10 mouse cellular contexts compared by ENCODE assay signal in the genomic region with DNA sequence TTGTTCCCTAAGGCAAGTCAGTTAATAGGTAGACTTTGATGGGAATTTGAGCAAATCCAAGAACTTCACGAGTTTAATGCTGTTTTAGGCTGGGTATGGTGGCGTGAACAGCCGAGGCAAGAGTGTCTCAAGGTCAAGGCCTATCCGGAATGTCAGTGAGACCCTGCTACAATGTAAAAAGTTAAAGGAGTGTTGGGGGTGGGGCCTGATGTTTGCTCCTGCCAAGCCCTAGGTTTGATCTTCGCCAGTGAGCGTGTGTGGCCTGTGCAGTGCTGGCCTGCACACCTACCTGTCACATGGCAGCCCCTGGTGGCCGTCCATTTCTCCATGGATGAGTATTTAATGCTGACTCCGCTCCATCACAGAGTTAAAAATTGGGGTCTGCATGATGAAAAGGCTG. TPM values are rescaled to one million over a fixed set of nuclear protein-coding genes. Genes with fewer than 3 reads are reported as not detected.
DNase-seq lines count a peak whose midpoint lies in the region; ATAC-seq and TF ChIP-seq lines count a peak whose summit lies in the region.
"Had no signal": no experiment of that assay in that cellular context is flagged by ENCODE, and none has a peak within 500 bp of the region (broad histone marks: within the 10 kb centered on the region; RNA-seq: fewer than 3 reads in every experiment).

No protein-coding gene starts in this region.

- 44% methylated on average over 8 of the region's 8 CpGs for WGBS in forebrain, postnatal 0 days
- 51% methylated on average over 8 of the region's 8 CpGs for WGBS in forebrain, embryonic 15.5 days
- WGBS in bone marrow, adult 2 months, result 68% methylated on average over 8 of the region's 8 CpGs
- WGBS in liver, embryonic 16.5 days (ENCODE audit: insufficient replicate concordance), result 48% methylated on average over 8 of the region's 8 CpGs

- H3K4me3 ChIP-seq in forebrain, postnatal 0 days (ENCODE audit: low read depth, low read length), result no peak overlapping the region
- H3K4me3 ChIP-seq in forebrain, embryonic 15.5 days, result no peak overlapping the region
- no peak overlapping the region for H3K4me3 ChIP-seq in left cerebral cortex, adult 2 months
- no peak overlapping the region for H3K4me3 ChIP-seq in bone marrow, adult 2 months (replicated peaks; ENCODE audit: control insufficient read depth, low read depth, low read length)
- no peak overlapping the region for H3K4me3 ChIP-seq in liver, embryonic 16.5 days (ENCODE audit: low read depth, low read length)
- H3K4me3 ChIP-seq: myocyte had no signal

- peaks cover 12% of the 10 kb centered on the region for H3K36me3 ChIP-seq in forebrain, postnatal 0 days (ENCODE audit: insufficient read depth)
- H3K36me3 ChIP-seq in forebrain, embryonic 15.5 days, result peaks cover 10% of the 10 kb centered on the region
- H3K36me3 ChIP-seq in liver, embryonic 16.5 days (ENCODE audit: control insufficient read depth, insufficient read depth), result peaks cover 3% of the 10 kb centered on the region; the same call in 1 of the 2 replicates

- TF ChIP-seq POLR2A in bone marrow, adult 2 months (IDR thresholded peaks at IDR 0.05; ENCODE audit: borderline replicate concordance, control insufficient read depth, low read depth, low read length), result no peak

- no peaks in the 10 kb centered on the region for H3K9me3 ChIP-seq in forebrain, postnatal 0 days (ENCODE audit: low read length)
- H3K9me3 ChIP-seq in forebrain, embryonic 15.5 days, result no peaks in the 10 kb centered on the region
- no peaks in the 10 kb centered on the region for H3K9me3 ChIP-seq in liver, embryonic 16.5 days (replicated peaks; ENCODE audit: control insufficient read depth, low read length)

- intact Hi-C loops in left cerebral cortex, adult 2 months (cut with DNase I), result no loop called here
- intact Hi-C loops in left cerebral cortex, postnatal 14 days (cut with DNase I), result no loop called here

- ATAC-seq in forebrain, postnatal 0 days, result no peak
- no peak for ATAC-seq in forebrain, embryonic 15.5 days (replicated peaks)
- ATAC-seq in liver, embryonic 16.5 days (ENCODE audit: low read depth), result no peak
- no peak for ATAC-seq in granulocyte monocyte progenitor cell, adult 5-6 weeks (replicated peaks; ENCODE audit: poor library complexity, severe bottlenecking)

- no peaks in the 10 kb centered on the region for H3K27me3 ChIP-seq in forebrain, postnatal 0 days (ENCODE audit: insufficient read depth, low read length)
- H3K27me3 ChIP-seq in forebrain, embryonic 15.5 days, result no peaks in the 10 kb centered on the region
- no peaks in the 10 kb centered on the region for H3K27me3 ChIP-seq in liver, embryonic 16.5 days (ENCODE audit: control insufficient read depth, insufficient read depth, low read depth, low read length)

- 0 out of 2 replicates have a peak overlapping the region, but pooled peaks have one; percentile 4 for H3K27ac ChIP-seq in forebrain, postnatal 0 days (ENCODE audit: low read depth, low read length)
- H3K27ac ChIP-seq in forebrain, embryonic 15.5 days (replicated peaks), result no peak overlapping the region
- peak overlapping the region; percentile 40; the same call in 1 of the 2 replicates for H3K27ac ChIP-seq in left cerebral cortex, adult 2 months
- peak overlapping the region; percentile 64 for H3K27ac ChIP-seq in bone marrow, adult 2 months (ENCODE audit: control insufficient read depth, insufficient read depth, low read depth, low read length, poor library complexity)
- peak overlapping the region; percentile 74 for H3K27ac ChIP-seq in liver, embryonic 16.5 days (ENCODE audit: low read length)

- no peak overlapping the region for H3K9ac ChIP-seq in forebrain, postnatal 0 days
- H3K9ac ChIP-seq in forebrain, embryonic 15.5 days (replicated peaks), result no peak overlapping the region
- no peak overlapping the region for H3K9ac ChIP-seq in liver, embryonic 16.5 days (ENCODE audit: low read depth, low read length)

- peaks cover 40% of the 10 kb centered on the region for H3K4me1 ChIP-seq in forebrain, postnatal 0 days (ENCODE audit: insufficient read depth)
- H3K4me1 ChIP-seq in forebrain, embryonic 15.5 days, result peaks cover 52% of the 10 kb centered on the region
- peaks cover 13% of the 10 kb centered on the region for H3K4me1 ChIP-seq in bone marrow, adult 2 months (ENCODE audit: control insufficient read depth, insufficient read depth, low read length)
- peaks cover 54% of the 10 kb centered on the region for H3K4me1 ChIP-seq in liver, embryonic 16.5 days (ENCODE audit: control insufficient read depth, low read depth, low read length)

- no peak overlapping the region for H3K4me2 ChIP-seq in forebrain, postnatal 0 days (ENCODE audit: low read depth)
- H3K4me2 ChIP-seq in forebrain, embryonic 15.5 days (replicated peaks), result no peak overlapping the region
- H3K4me2 ChIP-seq in liver, embryonic 16.5 days (ENCODE audit: low read depth, low read length), result no peak overlapping the region

- no peak for DNase-seq in forebrain, postnatal 0 days
- DNase-seq in left cerebral cortex, adult 2 months (ENCODE audit: extremely low spot score in 1 of 2, low spot score in 2 of 2), result no peak
- DNase-seq in left cerebral cortex, postnatal 14 days (ENCODE audit: low spot score in 2 of 2), result no peak
- DNase-seq in spleen, postnatal 14 days (ENCODE audit: low spot score in 2 of 2), result no peak
- DNase-seq: cerebellum, postnatal 25 days had no signal

- no peak for TF ChIP-seq CTCF in forebrain, postnatal 0 days (IDR thresholded peaks at IDR 0.05; ENCODE audit: low read depth)
- TF ChIP-seq CTCF in left cerebral cortex, adult 2 months (IDR thresholded peaks at IDR 0.05), result no peak; the same call in 1 of the 2 replicates
- no peak for TF ChIP-seq CTCF in bone marrow, adult 2 months (IDR thresholded peaks at IDR 0.05; ENCODE audit: control insufficient read depth, insufficient read depth, low read length)

RNA-seq across cellular contexts. Expression of a gene that starts 5.5 kb away (rescaled TPM):
- total RNA-seq in forebrain, postnatal 0 days (2014; rRNA removed), result 19.7 and 23.0 TPM in 2 replicates
- 9.0 and 10.8 TPM in 2 replicates for polyA plus RNA-seq in forebrain, postnatal 0 days (2015; fragmentation: Nextera tagmentation; extraction: Ambion mirVana)
- polyA plus RNA-seq in forebrain, embryonic 15.5 days (2015; fragmentation: Nextera tagmentation; extraction: Ambion mirVana), result 13.8 and 15.7 TPM in 2 replicates
- total RNA-seq in left cerebral cortex, adult 2 months (2021), result 10 to 100 TPM; 24.2 to 27.1 TPM
- total RNA-seq in left cerebral cortex, postnatal 14 days (2021), result 10 to 100 TPM; 22.6 to 23.5 TPM
- polyA plus RNA-seq in bone marrow, adult 2 months (2011; ENCODE audit: insufficient read depth, insufficient read length, low replicate concordance, missing spikeins), result 5.0 and 14.4 TPM in 2 replicates
- polyA plus RNA-seq in liver, embryonic 16.5 days (2015; fragmentation: Nextera tagmentation; extraction: Ambion mirVana), result 5.6 and 7.2 TPM in 2 replicates
- 18.0 and 25.6 TPM in 2 replicates for total RNA-seq in granulocyte monocyte progenitor cell, adult 5-6 weeks (2014; fragmentation: Nextera tagmentation)
- total RNA-seq in granulocyte monocyte progenitor cell, adult 5-6 weeks (2017), result 15.3 and 15.8 TPM in 2 replicates

RNA-seq across cellular contexts. Expression of a gene that starts 51.3 kb away (rescaled TPM):
- total RNA-seq in forebrain, postnatal 0 days (2014; rRNA removed), result 76.9 and 78.5 TPM in 2 replicates
- polyA plus RNA-seq in forebrain, postnatal 0 days (2015; fragmentation: Nextera tagmentation; extraction: Ambion mirVana), result 46.2 and 47.8 TPM in 2 replicates
- 37.8 TPM in 2 replicates for polyA plus RNA-seq in forebrain, embryonic 15.5 days (2015; fragmentation: Nextera tagmentation; extraction: Ambion mirVana)
- 100 to 1,000 TPM; 118 to 124 TPM for total RNA-seq in left cerebral cortex, adult 2 months (2021)
- 100 to 1,000 TPM; 105 to 120 TPM for total RNA-seq in left cerebral cortex, postnatal 14 days (2021)
- 10.7 and 15.5 TPM in 2 replicates for polyA plus RNA-seq in bone marrow, adult 2 months (2011; ENCODE audit: insufficient read depth, insufficient read length, low replicate concordance, missing spikeins)
- 9.0 and 12.4 TPM in 2 replicates for polyA plus RNA-seq in liver, embryonic 16.5 days (2015; fragmentation: Nextera tagmentation; extraction: Ambion mirVana)
- 8.6 and 9.4 TPM in 2 replicates for total RNA-seq in granulocyte monocyte progenitor cell, adult 5-6 weeks (2014; fragmentation: Nextera tagmentation)
- total RNA-seq in granulocyte monocyte progenitor cell, adult 5-6 weeks (2017), result 8.0 and 8.9 TPM in 2 replicates
